Mouse (Mus musculus): Measurements from ENCODE around the gene Zfhx3. TPM values are rescaled to one million over a fixed set of nuclear protein-coding genes. Genes with fewer than 3 reads are reported as not detected.
A peak's percentile ranks its signal among the peaks of the same experiment; 100 is the strongest.

Gene Zfhx3
- polyA plus RNA-seq, 1 experiment from 2014 or later: 68.4 TPM

DNA sequence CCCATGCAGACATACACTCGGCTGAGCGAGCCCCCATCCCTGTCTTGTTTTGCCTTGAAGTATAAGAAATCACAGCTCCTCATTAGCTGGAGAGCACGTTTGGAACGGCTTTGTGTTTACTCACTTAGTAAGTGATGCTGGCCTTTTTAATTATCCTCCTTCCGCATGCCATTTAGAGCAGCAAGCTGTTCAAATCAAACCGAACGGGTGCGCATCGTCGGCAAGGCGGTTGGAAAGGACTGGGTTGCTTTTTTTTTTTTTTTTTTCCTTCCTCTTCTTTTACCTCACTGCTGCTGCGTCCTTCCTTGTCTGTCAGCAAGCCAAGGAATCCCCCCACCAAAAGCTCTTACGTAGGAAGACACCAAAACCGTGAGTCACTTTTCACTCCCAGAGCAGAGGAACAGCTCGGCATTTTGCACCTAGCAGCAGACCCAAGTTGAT lies 594.5 kb downstream of the Zfhx3 start:
- DNase-seq: peak; percentile 71
- no peak for ATAC-seq (ENCODE audit: low FRiP score, low TSS enrichment)
- Histone ChIP-seq H3K9ac (replicated peaks; ENCODE audit: low read length) (peak overlapping the region; percentile 44), H3K27me3 (ENCODE audit: control insufficient read depth, insufficient read depth, low read length) (no peaks in the 10 kb centered on the region), H3K4me3 (replicated peaks; ENCODE audit: low read depth, low read length) (peak overlapping the region; percentile 30), H3K27ac (replicated peaks; ENCODE audit: low read depth, low read length) (peak overlapping the region; percentile 86), H3K4me2 (ENCODE audit: low read length) (peak overlapping the region; percentile 53), H3K36me3 (ENCODE audit: control insufficient read depth, insufficient read depth, low read length) (no peaks in the 10 kb centered on the region), H3K9me3 (ENCODE audit: control insufficient read depth, low read length) (no peaks in the 10 kb centered on the region), H3K4me1 (ENCODE audit: control insufficient read depth, insufficient read depth, low read length) (peaks cover 37% of the 10 kb centered on the region)
- 46% methylated on average over 15 of the region's 15 CpGs for WGBS

DNA sequence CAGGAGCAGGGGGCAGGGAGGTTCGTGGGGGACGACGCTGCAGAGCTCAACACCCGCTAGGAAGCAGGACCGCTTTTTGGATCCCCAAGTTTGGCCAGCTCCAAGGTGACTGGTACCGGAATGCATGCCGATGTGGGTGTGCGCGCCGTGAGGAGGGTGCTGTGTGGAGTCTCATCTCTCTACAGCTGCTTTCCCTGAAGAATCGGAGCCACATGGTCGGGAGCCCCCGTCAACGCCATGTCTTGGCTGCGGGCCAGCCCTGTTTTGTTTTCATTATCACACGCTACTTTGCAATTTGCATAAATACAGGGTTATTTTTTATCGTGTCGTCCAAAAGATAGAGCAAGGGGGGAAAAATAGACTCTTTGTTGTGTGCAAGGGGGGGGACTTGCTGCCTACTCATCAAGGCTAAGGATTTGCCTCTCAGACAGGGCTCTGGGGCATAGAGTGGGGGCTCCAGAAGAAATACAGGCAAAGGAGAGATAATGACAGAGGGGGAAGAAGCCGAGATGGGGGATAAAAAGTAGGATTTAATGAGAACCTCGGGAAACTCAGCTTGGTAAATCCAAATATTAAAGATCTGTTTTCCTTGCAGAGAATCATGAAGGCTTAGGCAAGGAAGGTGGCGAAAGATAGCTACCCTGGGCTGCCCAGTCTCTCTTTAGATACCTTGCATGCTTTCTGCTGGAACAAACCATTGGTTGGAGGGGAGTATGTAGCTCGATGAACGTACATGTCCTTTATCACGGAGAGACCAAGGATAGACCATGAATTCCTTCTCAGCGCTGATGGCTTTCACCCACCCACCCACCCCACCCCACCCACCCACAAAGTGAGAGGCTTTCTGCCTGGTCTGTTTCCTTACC lies 595.5 kb downstream of the Zfhx3 start:
- Histone ChIP-seq H3K9ac (replicated peaks; ENCODE audit: low read length) (peak overlapping the region; percentile 44), H3K9me3 (ENCODE audit: control insufficient read depth, low read length) (no peaks in the 10 kb centered on the region), H3K4me3 (replicated peaks; ENCODE audit: low read depth, low read length) (peak overlapping the region; percentile 30), H3K27ac (replicated peaks; ENCODE audit: low read depth, low read length) (peak overlapping the region; percentile 86), H3K4me2 (ENCODE audit: low read length) (peak overlapping the region; percentile 53), H3K4me1 (ENCODE audit: control insufficient read depth, insufficient read depth, low read length) (peaks cover 37% of the 10 kb centered on the region), H3K27me3 (ENCODE audit: control insufficient read depth, insufficient read depth, low read length) (no peaks in the 10 kb centered on the region), H3K36me3 (ENCODE audit: control insufficient read depth, insufficient read depth, low read length) (no peaks in the 10 kb centered on the region)
- DNase-seq (peak; percentile 84), ATAC-seq (ENCODE audit: low FRiP score, low TSS enrichment) (no peak)
- WGBS: 38% methylated on average over 25 of the region's 25 CpGs

DNA sequence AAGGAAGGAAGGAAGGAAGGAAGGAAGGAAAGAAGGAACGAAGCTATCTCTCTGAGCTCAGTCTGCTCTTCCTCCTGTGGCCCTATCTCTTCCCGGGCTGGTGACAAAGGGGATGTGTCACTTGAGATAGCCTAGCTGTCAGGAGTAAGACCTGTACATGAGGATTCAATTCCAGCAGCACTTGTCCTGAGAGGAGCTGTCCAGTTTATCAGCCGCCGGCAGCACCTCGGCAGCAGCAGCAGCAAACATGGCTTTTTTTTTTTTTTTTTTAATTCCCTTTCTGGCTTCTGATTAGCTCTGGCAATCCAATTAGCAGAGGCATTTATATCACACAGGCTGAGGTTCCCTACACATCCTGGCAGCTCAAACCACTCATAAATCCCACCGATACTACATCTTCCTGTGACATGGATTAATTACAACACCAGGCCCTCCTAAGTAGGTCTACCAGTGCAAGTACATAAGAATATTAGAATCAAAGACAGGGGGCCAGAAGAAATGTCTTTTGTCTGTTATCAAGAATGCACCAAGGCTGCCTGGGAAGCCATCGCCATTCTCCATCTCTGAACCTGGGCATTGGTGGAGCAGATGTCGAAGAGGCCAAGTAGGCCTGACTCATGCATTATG lies 596.6 kb downstream of the Zfhx3 start:
- Histone ChIP-seq H3K27me3 (ENCODE audit: control insufficient read depth, insufficient read depth, low read length) (no peaks in the 10 kb centered on the region), H3K4me2 (ENCODE audit: low read length) (peak overlapping the region; percentile 53), H3K36me3 (ENCODE audit: control insufficient read depth, insufficient read depth, low read length) (no peaks in the 10 kb centered on the region), H3K4me1 (ENCODE audit: control insufficient read depth, insufficient read depth, low read length) (peaks cover 37% of the 10 kb centered on the region), H3K9me3 (ENCODE audit: control insufficient read depth, low read length) (no peaks in the 10 kb centered on the region), H3K27ac (replicated peaks; ENCODE audit: low read depth, low read length) (peak overlapping the region; percentile 86), H3K4me3 (replicated peaks; ENCODE audit: low read depth, low read length) (no peak overlapping the region), H3K9ac (replicated peaks; ENCODE audit: low read length) (no peak overlapping the region; the same call in 1 of the 2 replicates)
- 47% methylated on average over 8 of the region's 8 CpGs for WGBS
- DNase-seq: peak; percentile 46
- no peak for ATAC-seq (ENCODE audit: low FRiP score, low TSS enrichment)

- H3K9ac ChIP-seq (replicated peaks; ENCODE audit: low read length): no peak overlapping the region
- DNase-seq (no peak), ATAC-seq (ENCODE audit: low FRiP score, low TSS enrichment) (no peak)
- 95% methylated on average over 8 of the region's 8 CpGs for WGBS
- H3K4me3 ChIP-seq (replicated peaks; ENCODE audit: low read depth, low read length): no peak overlapping the region
- no peak overlapping the region for H3K27ac ChIP-seq (replicated peaks; ENCODE audit: low read depth, low read length)
- no peaks in the 10 kb centered on the region for H3K4me1 ChIP-seq (ENCODE audit: control insufficient read depth, insufficient read depth, low read length)
- H3K36me3 ChIP-seq (ENCODE audit: control insufficient read depth, insufficient read depth, low read length): no peaks in the 10 kb centered on the region
- H3K27me3 ChIP-seq (ENCODE audit: control insufficient read depth, insufficient read depth, low read length): no peaks in the 10 kb centered on the region
- H3K4me2 ChIP-seq (ENCODE audit: low read length): no peak overlapping the region
- H3K9me3 ChIP-seq (ENCODE audit: control insufficient read depth, low read length): no peaks in the 10 kb centered on the region
Observed at GRCm38 (mm10) chr8:108552518-108552917, 610.1 kb downstream of the Zfhx3 start.

- Histone ChIP-seq H3K9me3 (ENCODE audit: control insufficient read depth, low read length) (0 out of 2 replicates have a peak, but pooled peaks cover 3% of the 10 kb centered on the region), H3K4me2 (ENCODE audit: low read length) (no peak overlapping the region), H3K4me1 (ENCODE audit: control insufficient read depth, insufficient read depth, low read length) (no peaks in the 10 kb centered on the region), H3K36me3 (ENCODE audit: control insufficient read depth, insufficient read depth, low read length) (no peaks in the 10 kb centered on the region), H3K27ac (replicated peaks; ENCODE audit: low read depth, low read length) (no peak overlapping the region), H3K9ac (replicated peaks; ENCODE audit: low read length) (no peak overlapping the region), H3K27me3 (ENCODE audit: control insufficient read depth, insufficient read depth, low read length) (no peaks in the 10 kb centered on the region), H3K4me3 (replicated peaks; ENCODE audit: low read depth, low read length) (no peak overlapping the region)
- ATAC-seq (ENCODE audit: low FRiP score, low TSS enrichment): no peak
- DNase-seq: no peak
- WGBS: 62% methylated on average over 11 of the region's 11 CpGs
Observed at GRCm38 (mm10) chr8:108553808-108554577, 611.5 kb downstream of the Zfhx3 start.

GRCm38 (mm10) chr8:108554578-108555245 lies 612.3 kb downstream of the Zfhx3 start:
- Histone ChIP-seq H3K9ac (replicated peaks; ENCODE audit: low read length) (no peak overlapping the region), H3K27ac (replicated peaks; ENCODE audit: low read depth, low read length) (no peak overlapping the region), H3K4me2 (ENCODE audit: low read length) (no peak overlapping the region), H3K27me3 (ENCODE audit: control insufficient read depth, insufficient read depth, low read length) (no peaks in the 10 kb centered on the region), H3K4me1 (ENCODE audit: control insufficient read depth, insufficient read depth, low read length) (no peaks in the 10 kb centered on the region), H3K9me3 (ENCODE audit: control insufficient read depth, low read length) (0 out of 2 replicates have a peak, but pooled peaks cover 3% of the 10 kb centered on the region), H3K4me3 (replicated peaks; ENCODE audit: low read depth, low read length) (no peak overlapping the region), H3K36me3 (ENCODE audit: control insufficient read depth, insufficient read depth, low read length) (no peaks in the 10 kb centered on the region)
- no peak for ATAC-seq (ENCODE audit: low FRiP score, low TSS enrichment)
- 87% methylated on average over 12 of the region's 12 CpGs for WGBS
- DNase-seq: no peak

DNA sequence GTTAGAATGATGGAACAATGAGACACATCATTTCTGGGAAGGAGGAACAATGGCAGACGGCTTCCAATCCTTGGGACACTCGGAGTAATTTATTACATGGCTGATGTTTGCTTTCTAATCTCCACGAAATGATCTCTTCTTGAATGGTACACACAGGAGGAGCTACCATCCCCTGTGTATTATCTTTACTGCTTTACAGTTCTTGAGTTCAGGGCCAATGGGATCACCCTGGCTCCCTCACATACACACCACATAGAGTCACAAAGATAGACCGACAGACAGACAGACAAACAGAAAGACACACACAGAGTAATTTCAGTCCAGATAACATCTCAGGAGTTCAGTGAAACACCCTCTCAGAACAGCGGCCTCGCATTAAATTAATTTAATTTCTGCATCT lies 621.0 kb downstream of the Zfhx3 start:
- no peaks in the 10 kb centered on the region for H3K27me3 ChIP-seq (ENCODE audit: control insufficient read depth, insufficient read depth, low read length)
- H3K9ac ChIP-seq (replicated peaks; ENCODE audit: low read length): no peak overlapping the region
- no peak overlapping the region for H3K4me2 ChIP-seq (ENCODE audit: low read length)
- H3K4me1 ChIP-seq (ENCODE audit: control insufficient read depth, insufficient read depth, low read length): no peaks in the 10 kb centered on the region; the same call in 1 of the 2 replicates
- no peak for DNase-seq
- WGBS: 55% methylated on average over 6 of the region's 6 CpGs
- H3K9me3 ChIP-seq (ENCODE audit: control insufficient read depth, low read length): peaks cover 3% of the 10 kb centered on the region; the same call in 1 of the 2 replicates
- ATAC-seq (ENCODE audit: low FRiP score, low TSS enrichment): no peak
- H3K36me3 ChIP-seq (ENCODE audit: control insufficient read depth, insufficient read depth, low read length): no peaks in the 10 kb centered on the region
- H3K27ac ChIP-seq (replicated peaks; ENCODE audit: low read depth, low read length): no peak overlapping the region
- no peak overlapping the region for H3K4me3 ChIP-seq (replicated peaks; ENCODE audit: low read depth, low read length)

DNA sequence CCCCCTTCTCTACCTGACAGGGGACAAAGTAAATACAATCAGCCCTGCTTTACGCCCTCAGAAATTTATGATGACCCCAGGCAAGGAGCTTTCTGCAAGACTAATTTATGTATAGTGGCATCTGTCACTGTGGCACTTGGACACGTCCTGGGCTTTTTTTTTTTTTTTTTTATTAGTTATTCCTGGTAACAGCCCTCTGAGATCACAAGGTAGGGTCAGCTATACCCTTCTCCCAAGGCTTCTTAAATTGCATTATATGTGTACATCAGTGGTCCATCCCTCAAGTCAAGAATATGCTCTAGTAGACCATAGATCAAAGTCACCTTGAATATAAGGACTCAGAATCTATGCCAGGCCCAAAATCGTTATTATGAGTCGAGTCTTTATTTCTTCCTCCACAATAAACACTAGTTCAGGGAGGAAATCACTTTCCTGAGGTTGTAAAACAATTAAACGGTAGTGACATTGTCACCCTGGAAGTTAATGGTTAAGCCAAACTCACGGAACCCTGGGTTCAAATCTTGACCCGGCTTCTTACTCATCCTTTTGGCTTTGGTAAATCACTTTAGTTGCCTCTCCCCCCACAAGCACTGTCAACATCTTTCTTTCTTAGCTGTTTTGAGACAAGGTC lies 621.6 kb downstream of the Zfhx3 start:
- DNase-seq: no peak
- H3K36me3 ChIP-seq (ENCODE audit: control insufficient read depth, insufficient read depth, low read length): no peaks in the 10 kb centered on the region
- no peak for ATAC-seq (ENCODE audit: low FRiP score, low TSS enrichment)
- no peak overlapping the region for H3K27ac ChIP-seq (replicated peaks; ENCODE audit: low read depth, low read length)
- no peak overlapping the region for H3K9ac ChIP-seq (replicated peaks; ENCODE audit: low read length)
- 75% methylated on average over 7 of the region's 7 CpGs for WGBS
- no peak overlapping the region for H3K4me2 ChIP-seq (ENCODE audit: low read length)
- H3K4me1 ChIP-seq (ENCODE audit: control insufficient read depth, insufficient read depth, low read length): no peaks in the 10 kb centered on the region; the same call in 1 of the 2 replicates
- H3K4me3 ChIP-seq (replicated peaks; ENCODE audit: low read depth, low read length): no peak overlapping the region
- H3K27me3 ChIP-seq (ENCODE audit: control insufficient read depth, insufficient read depth, low read length): no peaks in the 10 kb centered on the region
- no peaks in the 10 kb centered on the region; the same call in 1 of the 2 replicates for H3K9me3 ChIP-seq (ENCODE audit: control insufficient read depth, low read length)
